Mouse (Mus musculus) liver, embryonic 14.5 days (tissue): ENCODE data around the gene Fxyd7.

ENCODE experiments used
- CTCF ChIP-seq: IDR thresholded peaks from 2 replicates; pipeline ENCODE4 v1.5.1; 2016; ENCODE audit warnings: antibody characterized with exemption, low read depth, control low read depth
- EP300 ChIP-seq: IDR thresholded peaks from 2 replicates; pipeline ENCODE4 v1.6.1; 2016; ENCODE audit warnings: antibody characterized with exemption, low read depth

- TF ChIP-seq CTCF (no peak), EP300 (no peak)
Measured at GRCm38 (mm10) chr7:31041662-31042315, 9.5 kb downstream of the Fxyd7 start.
